Mouse (Mus musculus) ES-E14 (cell line): ENCODE measurements around the gene Npc2. TPM values are rescaled to one million over a fixed set of nuclear protein-coding genes. Genes with fewer than 3 reads are reported as not detected.

Source experiments
- DNase-seq: peaks from one replicate; pipeline ENCODE4 v3.0.0-alpha.2; 2013; ENCODE audit warnings: low read depth, low spot score
- H3K27ac ChIP-seq: 2 replicates; pipeline ENCODE4 v1.5.1; 2012; ENCODE audit warnings: low read depth, mild to moderate bottlenecking, low read length, moderate library complexity, mixed read lengths; ENCODE audit not compliant: poor library complexity, insufficient read depth, severe bottlenecking
- H3K36me3 ChIP-seq: 2 replicates; pipeline ENCODE4 v1.6.1; 2012; ENCODE audit warnings: mild to moderate bottlenecking, low read length, moderate library complexity, mixed read lengths; ENCODE audit not compliant: control insufficient read depth, poor library complexity, insufficient read depth, severe bottlenecking
- H3K4me1 ChIP-seq, 2 experiments: fragments of 150-350 bp in 1 of 2; sonication (generic) in 1 of 2; 2 replicates each; pipeline ENCODE4 v1.6.1; 2012; ENCODE audit warnings: low read length in 2 of 2, mild to moderate bottlenecking in 1 of 2, mixed read lengths in 1 of 2; ENCODE audit not compliant: control insufficient read depth in 2 of 2, insufficient read depth in 2 of 2, poor library complexity in 1 of 2
- H3K4me3 ChIP-seq, 2 experiments: fragments of 150-350 bp in 1 of 2; sonication (generic) in 1 of 2; 2 replicates each; pipeline ENCODE4 v1.5.1; 2012; ENCODE audit warnings: low read length in 2 of 2, low read depth in 1 of 2, mild to moderate bottlenecking in 1 of 2, mixed read lengths in 1 of 2; ENCODE audit not compliant: insufficient read depth in 1 of 2, poor library complexity in 1 of 2, severe bottlenecking in 1 of 2
- H3K9ac ChIP-seq: 2 replicates; pipeline ENCODE4 v1.6.1; 2012; ENCODE audit warnings: low read depth, mild to moderate bottlenecking, low read length, mixed read lengths; ENCODE audit not compliant: poor library complexity, insufficient read depth, severe bottlenecking
- H3K9me3 ChIP-seq: fragments of 150-350 bp; sonication (generic); 2 replicates; pipeline ENCODE4 v1.6.1; 2012; ENCODE audit warnings: low read depth, mild to moderate bottlenecking, low read length; ENCODE audit not compliant: control insufficient read depth, insufficient read depth
- CHD2 ChIP-seq: IDR thresholded peaks from 2 replicates; pipeline ENCODE4 v1.6.1; 2014; ENCODE audit warnings: mild to moderate bottlenecking, low read depth, low read length, inconsistent platforms
- HCFC1 ChIP-seq: IDR thresholded peaks from 2 replicates; pipeline ENCODE4 v1.6.1; 2012; ENCODE audit warnings: low read length, inconsistent platforms, borderline replicate concordance; ENCODE audit not compliant: insufficient read depth
- MAFK ChIP-seq: IDR thresholded peaks from 2 replicates; pipeline ENCODE4 v1.6.1; 2014; ENCODE audit warnings: mild to moderate bottlenecking, low read depth, low read length, inconsistent platforms; ENCODE audit not compliant: insufficient read depth
- ZC3H11A ChIP-seq: IDR thresholded peaks from 2 replicates; pipeline ENCODE4 v1.6.1; 2012; ENCODE audit warnings: low read depth, mild to moderate bottlenecking, inconsistent platforms, low read length, borderline replicate concordance
- ZNF384 ChIP-seq: IDR thresholded peaks from 2 replicates; pipeline ENCODE4 v1.6.1; 2012; ENCODE audit warnings: low read depth, low read length, inconsistent platforms
- in situ Hi-C, 2 experiments: fragments of 600-800 bp; cut with MboI; formaldehyde crosslinking; loops; one replicate each; pipeline ENCODE4 v1.15.1; 2025; ENCODE audit warnings: low sequenced_read_pairs in 2 of 2, inconsistent platforms in 1 of 2; ENCODE audit not compliant: unreplicated experiment in 2 of 2
- total RNA-seq: library from RNA; depleted of rRNA; stranded (reverse); fragments of 300-350 nt; gene quantifications from 2 replicates; pipeline ENCODE4 v1.2.3, GENCODE M21; 2012

Gene Npc2
- total RNA-seq, 1 experiment = 84.5 TPM

DNA sequence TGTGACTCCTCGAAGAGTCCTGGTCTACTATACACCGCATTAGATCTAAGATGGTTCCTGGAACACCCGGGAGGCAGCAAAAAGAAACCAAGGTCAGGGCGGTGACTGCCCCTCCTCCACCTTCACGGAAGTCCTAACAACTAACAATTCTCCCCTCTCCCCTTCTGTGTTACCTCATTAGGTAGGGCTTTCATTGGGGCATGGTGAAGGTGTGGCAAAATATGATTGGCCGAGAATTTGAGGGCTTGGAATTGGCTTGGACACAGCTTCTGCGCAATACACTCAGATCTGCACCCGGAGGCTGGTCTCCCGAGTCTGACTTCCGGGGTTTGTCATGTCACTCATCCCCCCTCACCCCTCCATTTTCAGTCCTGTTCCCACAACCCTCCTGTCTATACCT is 44.5 kb downstream of the Npc2 start:
- H3K4me1 ChIP-seq = peaks cover 0 to 15% of the 10 kb centered on the region in 2 experiments; a peak in 2 of 4 replicates
- H3K36me3 ChIP-seq = no peaks in the 10 kb centered on the region
- in situ Hi-C loops = no loop called here

DNA sequence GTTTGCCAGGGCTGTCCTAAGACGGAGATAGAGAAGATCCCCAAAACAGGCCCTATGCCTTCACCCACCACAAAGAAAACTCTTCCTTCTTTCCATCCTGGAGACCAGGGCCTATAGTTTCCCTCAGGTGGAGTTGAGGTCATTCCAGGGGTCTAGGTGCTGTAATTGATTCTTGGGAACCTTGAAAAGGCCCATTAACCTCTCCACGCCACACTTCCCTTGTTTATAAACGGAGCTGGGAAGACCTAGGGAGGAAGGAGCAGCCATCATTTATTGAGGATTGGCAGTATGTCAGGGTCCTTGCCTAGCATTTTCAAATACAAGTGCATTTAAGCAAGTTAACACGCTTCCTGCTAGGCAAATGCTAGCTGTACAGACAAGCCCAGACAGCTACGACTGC is 45.5 kb downstream of the Npc2 start:
- H3K27ac ChIP-seq = no peak overlapping the region
- H3K9me3 ChIP-seq = no peaks in the 10 kb centered on the region
- H3K9ac ChIP-seq = no peak overlapping the region
- H3K36me3 ChIP-seq = no peaks in the 10 kb centered on the region
- no peak overlapping the region for H3K4me3 ChIP-seq
- DNase-seq = no peak
- TF ChIP-seq ZNF384 = no peak
- TF ChIP-seq HCFC1 = no peak
- no peak for TF ChIP-seq ZC3H11A
- TF ChIP-seq MAFK = no peak
- no peak for TF ChIP-seq CHD2
- H3K4me1 ChIP-seq = peaks cover 0 to 15% of the 10 kb centered on the region in 2 experiments; a peak in 2 of 4 replicates
- in situ Hi-C loops = no loop called here

More for the DNA sequence above, 44.5 kb downstream of the Npc2 start:
- no peak for TF ChIP-seq ZC3H11A
- no peak for TF ChIP-seq MAFK
- TF ChIP-seq CHD2 = no peak
- TF ChIP-seq HCFC1 = no peak
- Histone ChIP-seq H3K27ac (peak overlapping the region; percentile 61), H3K9me3 (no peaks in the 10 kb centered on the region), H3K4me3 (peak overlapping the region in 1 of 2 experiments; percentile 46; a peak in 2 of 4 replicates), H3K9ac (peak overlapping the region; percentile 51; the same call in 1 of the 2 replicates)
- DNase-seq = peak; percentile 24

GRCm38 (mm10) chr12:84726986-84727385 is 46.0 kb downstream of the Npc2 start:
- in situ Hi-C loops = no loop called here
- no peaks in the 10 kb centered on the region for H3K36me3 ChIP-seq
- no peak overlapping the region for H3K9ac ChIP-seq
- DNase-seq = no peak
- no peak overlapping the region for H3K4me3 ChIP-seq
- no peaks in the 10 kb centered on the region for H3K9me3 ChIP-seq
- TF ChIP-seq HCFC1 = no peak
- no peak for TF ChIP-seq CHD2
- no peak for TF ChIP-seq ZNF384
- no peak overlapping the region for H3K27ac ChIP-seq
- H3K4me1 ChIP-seq = peaks cover 0 to 15% of the 10 kb centered on the region in 2 experiments; a peak in 2 of 4 replicates

DNA sequence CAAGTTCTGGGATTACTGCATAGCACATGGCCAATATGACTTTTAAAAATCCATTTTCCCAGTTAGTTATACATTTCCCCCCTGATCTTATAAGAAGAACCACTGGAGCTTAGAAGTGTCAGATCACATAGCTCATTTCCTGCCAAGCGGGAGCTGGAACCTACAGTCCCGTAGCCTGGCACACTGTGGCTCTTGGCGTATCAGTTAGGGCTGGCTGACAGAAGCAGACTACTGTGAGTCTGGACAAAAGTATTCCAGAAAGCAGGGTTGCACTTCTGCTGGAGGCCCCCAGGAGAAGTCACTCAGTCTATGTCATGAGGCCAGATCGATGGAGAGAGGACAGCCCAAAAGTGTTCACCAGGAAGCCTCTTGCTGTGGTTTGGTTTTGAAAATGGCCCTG is 46.6 kb downstream of the Npc2 start:
- no peak overlapping the region for H3K27ac ChIP-seq
- in situ Hi-C loops = no loop called here
- no peak overlapping the region for H3K4me3 ChIP-seq
- DNase-seq = no peak
- no peaks in the 10 kb centered on the region for H3K9me3 ChIP-seq
- H3K4me1 ChIP-seq = peaks cover 0 to 15% of the 10 kb centered on the region in 2 experiments; a peak in 2 of 4 replicates
- H3K36me3 ChIP-seq = no peaks in the 10 kb centered on the region
- TF ChIP-seq HCFC1 = no peak
- TF ChIP-seq ZC3H11A = no peak
- no peak for TF ChIP-seq CHD2
- no peak for TF ChIP-seq ZNF384
- TF ChIP-seq MAFK = no peak
- no peak overlapping the region for H3K9ac ChIP-seq
